In genomic region chr9:66975239-66975645, GRCm38 (mm10) we compare ENCODE assay signal across 8 mouse cellular contexts. TPM values are rescaled to one million over a fixed set of nuclear protein-coding genes. Genes with fewer than 3 reads are reported as not detected.
DNase-seq lines count a peak whose midpoint lies in the region; ATAC-seq lines count a peak whose summit lies in the region.

Gene Lactb (minus strand): TSS chr9:66975484.

- ATAC-seq in intestine, embryonic 14.5 days (replicated peaks; ENCODE audit: low FRiP score, low TSS enrichment, low read depth) = peak; percentile 98

- peak; percentile 89 for DNase-seq in adipocyte (ENCODE audit: low spot score)
- DNase-seq in embryo, embryonic 10 days (ENCODE audit: low spot score) = peak; percentile 94
- peak; percentile 97 for DNase-seq in gastrocnemius, postnatal 14 days
- peak; percentile 96 for DNase-seq in intestine, embryonic 14.5 days (ENCODE audit: low spot score)
- DNase-seq in left cerebral cortex, postnatal 14 days (ENCODE audit: low spot score in 2 of 2) = peak; percentile 95
- peak; percentile 89 for DNase-seq in mesoderm, embryonic 11.5 days (ENCODE audit: low read depth, low spot score)
- DNase-seq in right cerebral cortex, postnatal 36 days (ENCODE audit: low spot score in 2 of 2) = peak; percentile 93 to 95
- DNase-seq in yolk sac, embryonic 10.5 days (ENCODE audit: low spot score) = peak; percentile 93

- 0 out of 2 replicates have a peak, but pooled peaks cover 6% of the 10 kb centered on the region for H3K4me1 ChIP-seq in intestine, embryonic 14.5 days (replicated peaks; ENCODE audit: control insufficient read depth, insufficient read depth, low read length)

- no peaks in the 10 kb centered on the region for H3K27me3 ChIP-seq in intestine, embryonic 14.5 days (replicated peaks; ENCODE audit: control insufficient read depth, insufficient read depth, low read length)

- H3K9me3 ChIP-seq in intestine, embryonic 14.5 days (ENCODE audit: control insufficient read depth, low read length) = no peaks in the 10 kb centered on the region

- H3K36me3 ChIP-seq in intestine, embryonic 14.5 days (ENCODE audit: control insufficient read depth, insufficient read depth, low read length) = peaks cover 8% of the 10 kb centered on the region

- intact Hi-C loops in gastrocnemius, postnatal 14 days (cut with DNase I; ENCODE audit: low total_unique reads) = no loop called here
- intact Hi-C loops in left cerebral cortex, postnatal 14 days (cut with DNase I) = loop anchor here (2.0 to 10.0 kb wide), 2 partner anchors 28 to 470 kb away; partner anchors contain the start of gene Rps27l

- peak within 1 kb of the TSS; percentile 78 for H3K4me3 ChIP-seq in intestine, embryonic 14.5 days (ENCODE audit: low read depth, low read length)

- peak within 1 kb of the TSS; percentile 74 for H3K27ac ChIP-seq in intestine, embryonic 14.5 days (ENCODE audit: low read depth)

- WGBS in intestine, embryonic 14.5 days = 0% methylated on average over 29 of the region's 32 CpGs

- H3K9ac ChIP-seq in intestine, embryonic 14.5 days (ENCODE audit: low read length) = peak within 1 kb of the TSS; percentile 64

- peak within 1 kb of the TSS; percentile 59 for H3K4me2 ChIP-seq in intestine, embryonic 14.5 days (ENCODE audit: low read length)

RNA-seq across cellular contexts. Expression of gene Lactb, which starts in this region (rescaled TPM):
- 10 to 100 TPM; 21.3 to 21.6 TPM for total RNA-seq in gastrocnemius, postnatal 14 days (2021)
- 8.9 and 9.3 TPM in 2 replicates for polyA plus RNA-seq in intestine, embryonic 14.5 days (2014; fragmentation: Nextera tagmentation; extraction: Ambion mirVana)
- total RNA-seq in left cerebral cortex, postnatal 14 days (2021) = 10 to 100 TPM; 18.1 to 18.7 TPM

Comparison
In these comparisons a context has a peak if more than half of its experiments do, and no peak if none do; other contexts are left out.
1. Peak in every context shown above with its lines: DNase-seq, ATAC-seq, H3K4me3 ChIP-seq and H3K27ac ChIP-seq.